Mouse (Mus musculus) heart, adult 11 months (tissue): ENCODE measurements around the gene Esp6.
"Not testable (repeated sequence)": the region's sequence is repeated elsewhere in the genome, so short reads cannot be mapped to it uniquely, and the experiment has no call there.

Experiments used
- DNase-seq: peaks from one replicate; pipeline ENCODE4 v3.0.0; 2022

Esp6 gene

GRCm38 (mm10) chr17:40561207-40561606 is at the start of gene Esp6:
TSS of gene Esp6 (plus strand) at chr17:40561507.
- DNase-seq: no peak

- DNase-seq: peak; percentile 82
Measured at GRCm38 (mm10) chr17:40519818-40520217, 41.5 kb upstream of the Esp6 start, which contains the start of gene Esp8. TSS of gene Esp8 (plus strand) at chr17:40520022.

GRCm38 (mm10) chr17:40529813-40530212 is 31.5 kb upstream of the Esp6 start:
- no peak for DNase-seq

- DNase-seq: no peak
Measured at GRCm38 (mm10) chr17:40531147-40531546, 30.2 kb upstream of the Esp6 start.

- not testable (repeated sequence) for DNase-seq
Measured at GRCm38 (mm10) chr17:40547005-40547404, 14.3 kb upstream of the Esp6 start.

GRCm38 (mm10) chr17:40553470-40553869 is 7.8 kb upstream of the Esp6 start:
- no peak for DNase-seq

GRCm38 (mm10) chr17:40583906-40584305 is 22.6 kb downstream of the Esp6 start:
- not testable (repeated sequence) for DNase-seq

- no peak for DNase-seq
Measured at GRCm38 (mm10) chr17:40591297-40591696, 30.0 kb downstream of the Esp6 start.

- DNase-seq: no peak
Measured at GRCm38 (mm10) chr17:40598294-40598693, 37.0 kb downstream of the Esp6 start, which contains the start of gene Esp4. TSS of gene Esp4 (plus strand) at chr17:40598594.
